Mouse (Mus musculus) forebrain, postnatal 0 days (tissue): ENCODE data around the gene Ptprd. TPM values are rescaled to one million over a fixed set of nuclear protein-coding genes. Genes with fewer than 3 reads are reported as not detected.
A peak's percentile ranks its signal among the peaks of the same experiment; 100 is the strongest.

Experiments used
- ATAC-seq: fragments of 200-750 bp; cut with Nextera tagmentation; 2 replicates; pipeline ENCODE4 v1.8.0; 2017; ENCODE audit warnings: mild to moderate bottlenecking, moderate library complexity
- DNase-seq: peaks from one replicate; pipeline ENCODE4 v3.0.0-alpha.2; 2015
- H3K27ac ChIP-seq: fragments of 300-500 bp; sonication (generic); 2 replicates; pipeline ENCODE4 v1.5.1; 2014; ENCODE audit warnings: low read depth, mild to moderate bottlenecking, antibody characterized with exemption, low read length, moderate library complexity, mixed read lengths
- H3K27me3 ChIP-seq: fragments of 300-500 bp; sonication (generic); 2 replicates; pipeline ENCODE4 v1.6.1; 2014; ENCODE audit warnings: mild to moderate bottlenecking, low read length, mixed read lengths; ENCODE audit not compliant: insufficient read depth
- H3K36me3 ChIP-seq: fragments of 300-500 bp; sonication (generic); 2 replicates; pipeline ENCODE4 v1.6.1; 2014; ENCODE audit warnings: mild to moderate bottlenecking, moderate library complexity; ENCODE audit not compliant: insufficient read depth
- H3K4me1 ChIP-seq: fragments of 300-500 bp; sonication (generic); 2 replicates; pipeline ENCODE4 v1.6.1; 2014; ENCODE audit warnings: antibody characterized with exemption; ENCODE audit not compliant: insufficient read depth
- H3K4me2 ChIP-seq: fragments of 300-500 bp; sonication (generic); 2 replicates; pipeline ENCODE4 v1.6.1; 2014; ENCODE audit warnings: low read depth, mild to moderate bottlenecking, moderate library complexity
- H3K4me3 ChIP-seq: fragments of 300-500 bp; sonication (generic); 2 replicates; pipeline ENCODE4 v1.5.1; 2014; ENCODE audit warnings: low read depth, low read length, mixed read lengths
- H3K9ac ChIP-seq: fragments of 300-500 bp; sonication (generic); 2 replicates; pipeline ENCODE4 v1.6.1; 2014; ENCODE audit warnings: mild to moderate bottlenecking
- H3K9me3 ChIP-seq: fragments of 300-500 bp; sonication (generic); 2 replicates; pipeline ENCODE4 v1.6.1; 2016; ENCODE audit warnings: low read length
- CTCF ChIP-seq: sonication (generic); IDR thresholded peaks from 2 replicates; pipeline ENCODE4 v1.5.1; 2016; ENCODE audit warnings: antibody characterized with exemption, control low read depth, low read depth
- WGBS: fragments of 180-500 bp; shearing (Covaris S2); extraction: QIAGEN DNeasy Blood & Tissue Kit; methylation state at CpG from one replicate; pipeline ENCODE4 v1.1.7; 2014; 5-methylcytosine and 5-hydroxymethylcytosine counted together
- polyA plus RNA-seq: library from polyadenylated mRNA; unstranded; fragments of >200 nt; fragmentation: Nextera tagmentation; extraction: Ambion mirVana; gene quantifications from 2 replicates; pipeline ENCODE4 v1.2.1, GENCODE M21; 2015
- total RNA-seq: library from RNA; depleted of rRNA; stranded (reverse); fragments of >200 nt; gene quantifications from 2 replicates; pipeline ENCODE4 v1.2.3, GENCODE M21; 2014

The Ptprd gene
- total and polyA plus RNA-seq, 2 experiments from 2014 or later, result 58.3 to 120 TPM

DNA sequence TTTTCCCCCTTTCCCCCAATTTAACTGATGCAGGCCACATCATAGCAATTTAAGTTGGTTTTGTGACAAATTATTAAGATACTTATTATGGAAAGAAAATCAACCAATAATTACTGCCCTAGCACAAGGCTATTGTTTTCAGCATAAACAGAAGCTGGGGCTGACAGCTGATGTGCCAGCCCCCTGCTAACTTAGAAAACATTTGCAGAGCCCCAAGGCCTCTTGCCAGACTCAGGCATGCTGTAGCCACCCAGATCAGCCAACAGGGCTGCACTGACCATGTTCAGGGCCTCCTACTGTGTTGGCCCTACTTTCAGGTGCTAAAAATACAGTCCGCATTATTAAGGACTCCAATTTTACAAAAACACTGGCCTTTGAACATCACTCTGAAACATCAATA lies 1951.1 kb downstream of the Ptprd start:
- 59% methylated on average over 1 of the region's 1 CpGs for WGBS
- Histone ChIP-seq H3K27me3 (no peaks in the 10 kb centered on the region), H3K9me3 (no peaks in the 10 kb centered on the region), H3K36me3 (no peaks in the 10 kb centered on the region), H3K4me2 (no peak overlapping the region), H3K4me1 (no peaks in the 10 kb centered on the region), H3K4me3 (no peak overlapping the region), H3K9ac (no peak overlapping the region), H3K27ac (no peak overlapping the region)
- peak; percentile 56; the same call in 1 of the 2 replicates for ATAC-seq
- DNase-seq, result no peak
- TF ChIP-seq CTCF, result no peak

DNA sequence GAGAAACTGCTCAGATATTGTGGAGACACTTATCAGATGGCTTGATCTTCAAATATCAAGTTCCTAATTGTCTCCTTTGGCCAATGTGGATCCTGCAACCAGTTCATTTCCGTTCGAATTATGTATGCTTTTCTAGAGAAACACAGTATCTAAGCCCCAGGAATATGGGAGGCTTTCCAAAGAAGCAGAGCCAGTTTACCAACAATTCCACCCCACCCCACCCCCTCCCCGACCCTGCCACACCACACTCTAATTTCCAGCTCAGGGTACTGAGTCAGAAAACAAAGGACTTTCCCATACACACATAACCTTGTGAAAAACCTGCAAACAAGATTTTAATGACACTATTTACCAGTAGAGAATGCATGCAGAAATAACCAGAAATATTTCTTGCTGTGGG lies 1951.5 kb downstream of the Ptprd start:
- H3K27me3 ChIP-seq, result no peaks in the 10 kb centered on the region
- no peak overlapping the region for H3K27ac ChIP-seq
- H3K4me3 ChIP-seq, result no peak overlapping the region
- no peak for TF ChIP-seq CTCF
- no peaks in the 10 kb centered on the region for H3K4me1 ChIP-seq
- H3K9ac ChIP-seq, result no peak overlapping the region
- DNase-seq (no peak), ATAC-seq (peak; percentile 69; the same call in 1 of the 2 replicates)
- no peak overlapping the region for H3K4me2 ChIP-seq
- WGBS, result 12% methylated on average over 3 of the region's 3 CpGs
- H3K36me3 ChIP-seq, result no peaks in the 10 kb centered on the region
- H3K9me3 ChIP-seq, result no peaks in the 10 kb centered on the region

DNA sequence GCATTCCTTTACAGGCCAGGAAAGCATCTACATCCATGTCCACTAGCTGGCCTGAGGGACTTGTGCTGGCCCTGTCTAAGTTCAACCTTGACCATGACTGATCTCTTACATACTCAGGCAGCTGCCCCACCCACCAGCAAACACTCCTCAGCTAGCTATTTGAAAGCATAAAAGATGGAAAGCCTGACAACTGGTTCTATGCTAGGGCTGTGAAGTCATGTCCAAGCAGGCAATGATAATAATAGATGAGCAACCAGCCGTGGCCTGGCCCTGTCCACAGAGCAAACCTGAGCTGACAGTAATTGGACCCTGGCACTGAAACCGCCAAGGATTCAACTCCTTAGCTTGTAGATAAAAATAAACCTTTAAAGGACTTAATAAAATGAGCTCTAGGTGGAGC lies 1952.1 kb downstream of the Ptprd start:
- H3K4me2 ChIP-seq, result no peak overlapping the region
- no peaks in the 10 kb centered on the region for H3K36me3 ChIP-seq
- no peaks in the 10 kb centered on the region for H3K9me3 ChIP-seq
- H3K27ac ChIP-seq, result no peak overlapping the region
- no peak for DNase-seq
- H3K27me3 ChIP-seq, result no peaks in the 10 kb centered on the region
- no peak overlapping the region for H3K9ac ChIP-seq
- TF ChIP-seq CTCF, result no peak
- H3K4me3 ChIP-seq, result no peak overlapping the region
- WGBS, result 52% methylated on average over 2 of the region's 2 CpGs
- ATAC-seq, result no peak
- H3K4me1 ChIP-seq, result no peaks in the 10 kb centered on the region

DNA sequence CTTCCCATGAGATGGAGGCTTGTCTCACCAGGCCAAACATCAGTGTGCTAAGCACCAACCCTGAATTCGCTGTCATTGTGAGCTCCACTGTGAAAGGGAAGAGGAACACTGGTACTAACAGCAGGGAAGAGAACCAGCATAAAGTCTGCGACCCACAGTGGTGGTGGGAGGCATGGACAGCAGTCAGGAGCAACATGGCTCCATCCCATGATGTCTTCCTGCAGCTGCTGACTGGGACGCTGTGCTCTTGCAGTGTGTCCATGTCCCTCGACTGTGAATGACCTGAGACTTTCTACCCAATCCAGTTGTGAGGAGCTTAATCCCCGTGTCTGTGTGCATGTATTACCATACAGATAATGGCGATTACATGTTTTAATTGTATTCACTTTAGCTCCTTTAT lies 1967.4 kb downstream of the Ptprd start:
- Histone ChIP-seq H3K4me1 (no peaks in the 10 kb centered on the region; the same call in 1 of the 2 replicates), H3K27me3 (no peaks in the 10 kb centered on the region), H3K4me3 (no peak overlapping the region), H3K9ac (no peak overlapping the region), H3K27ac (no peak overlapping the region), H3K9me3 (no peaks in the 10 kb centered on the region), H3K36me3 (no peaks in the 10 kb centered on the region; the same call in 1 of the 2 replicates), H3K4me2 (no peak overlapping the region)
- DNase-seq (no peak), ATAC-seq (no peak)
- 53% methylated on average over 6 of the region's 6 CpGs for WGBS
- TF ChIP-seq CTCF, result no peak

DNA sequence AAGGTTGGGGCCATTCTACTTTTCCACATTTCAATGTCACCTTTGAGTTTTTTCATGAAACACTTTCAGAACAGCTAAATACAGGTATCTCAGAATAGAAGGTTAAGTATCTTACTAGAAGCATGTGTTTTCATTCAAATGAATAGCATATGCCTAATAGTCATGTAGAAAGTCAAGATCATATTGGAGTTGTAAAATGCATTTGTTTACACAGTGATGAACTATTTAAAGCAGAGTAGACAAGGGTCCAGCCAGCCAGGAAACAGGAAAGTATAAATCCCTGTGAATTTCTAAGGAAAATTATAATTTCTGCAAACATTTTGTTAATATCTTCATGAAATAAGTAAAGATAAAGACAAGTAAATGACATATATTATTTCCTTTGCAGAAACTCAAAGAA lies 1970.2 kb downstream of the Ptprd start:
- Histone ChIP-seq H3K9me3 (no peaks in the 10 kb centered on the region), H3K4me3 (no peak overlapping the region), H3K4me1 (peaks cover 5% of the 10 kb centered on the region; the same call in 1 of the 2 replicates), H3K27ac (no peak overlapping the region), H3K4me2 (no peak overlapping the region), H3K27me3 (no peaks in the 10 kb centered on the region), H3K9ac (no peak overlapping the region), H3K36me3 (no peaks in the 10 kb centered on the region; the same call in 1 of the 2 replicates)
- no peak for TF ChIP-seq CTCF
- DNase-seq (no peak), ATAC-seq (no peak)

DNA sequence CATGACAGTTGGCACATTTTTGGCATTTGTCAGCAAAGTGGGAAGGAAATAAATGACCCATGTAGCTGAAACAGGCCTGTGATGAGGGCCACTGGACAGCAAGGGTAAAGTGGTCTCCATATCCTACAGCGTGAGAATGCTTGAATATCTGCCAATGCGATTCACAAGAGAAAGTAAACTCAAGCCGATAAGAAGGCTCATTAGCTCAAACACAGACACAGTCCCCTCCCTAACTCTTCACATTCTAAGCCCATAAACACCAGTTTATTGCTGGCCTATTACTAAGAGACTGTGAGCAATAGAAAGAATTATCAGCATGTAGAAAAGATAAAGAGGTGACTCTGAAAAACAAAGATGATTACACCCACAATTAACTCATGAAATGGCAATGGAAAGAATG lies 1970.6 kb downstream of the Ptprd start:
- 29% methylated on average over 3 of the region's 3 CpGs for WGBS
- no peak for TF ChIP-seq CTCF

DNA sequence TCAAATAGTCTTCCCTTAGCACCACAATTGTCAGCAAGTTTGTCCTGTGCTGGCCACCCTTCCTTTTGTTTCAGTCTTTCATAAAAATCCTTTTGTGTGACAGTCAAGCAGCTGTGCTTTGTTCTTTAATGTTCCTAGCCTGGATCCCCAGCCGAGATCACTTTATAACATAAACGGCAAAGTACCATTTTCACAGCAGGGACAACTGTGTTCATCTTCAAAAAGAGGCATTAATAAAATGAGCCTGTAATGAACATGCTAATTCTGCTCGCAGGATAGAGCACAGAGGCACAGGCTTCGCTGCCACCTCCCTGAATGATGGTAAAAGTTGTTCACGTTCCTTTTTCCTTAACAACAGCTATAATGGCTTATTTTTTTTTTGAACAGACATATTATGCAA lies 1972.7 kb downstream of the Ptprd start:
- Histone ChIP-seq H3K4me1 (peaks cover 5% of the 10 kb centered on the region; the same call in 1 of the 2 replicates), H3K9me3 (no peaks in the 10 kb centered on the region), H3K4me3 (no peak overlapping the region), H3K9ac (peak overlapping the region; percentile 31), H3K4me2 (peak overlapping the region; percentile 27), H3K27me3 (no peaks in the 10 kb centered on the region), H3K27ac (0 out of 2 replicates have a peak overlapping the region, but pooled peaks have one; percentile 24), H3K36me3 (no peaks in the 10 kb centered on the region)
- DNase-seq (peak; percentile 35), ATAC-seq (peak; percentile 71)
- 16% methylated on average over 5 of the region's 5 CpGs for WGBS
- no peak for TF ChIP-seq CTCF

More for the DNA sequence above, 1970.6 kb downstream of the Ptprd start:
- Histone ChIP-seq H3K27ac (no peak overlapping the region), H3K9me3 (no peaks in the 10 kb centered on the region), H3K36me3 (no peaks in the 10 kb centered on the region), H3K4me3 (no peak overlapping the region), H3K27me3 (no peaks in the 10 kb centered on the region), H3K4me1 (peaks cover 5% of the 10 kb centered on the region; the same call in 1 of the 2 replicates), H3K4me2 (no peak overlapping the region), H3K9ac (no peak overlapping the region)
- ATAC-seq, result no peak
- no peak for DNase-seq
